Mouse (Mus musculus): Measurements from ENCODE around the gene Adgre4. TPM values are rescaled to one million over a fixed set of nuclear protein-coding genes. Genes with fewer than 3 reads are reported as not detected.
"Not testable (repeated sequence)": the region's sequence is repeated elsewhere in the genome, so short reads cannot be mapped to it uniquely, and the experiment has no call there.

Gene Adgre4
- total RNA-seq (2021): under 1 TPM; 0.20 TPM

- intact Hi-C loops (cut with DNase I): no loop called here
- DNase-seq: no peak
These were observed at the start of gene Adgre4 for GRCm38 (mm10) chr17:55749786-55750185. Adgre4 (plus strand) TSS chr17:55749984.

GRCm38 (mm10) chr17:55702161-55702820, 47.5 kb upstream of the Adgre4 start:
- DNase-seq: peak; percentile 82
- intact Hi-C loops (cut with DNase I): no loop called here

GRCm38 (mm10) chr17:55702865-55703264, 46.9 kb upstream of the Adgre4 start:
- intact Hi-C loops (cut with DNase I): no loop called here
- no peak for DNase-seq

- peak; percentile 99 for DNase-seq
- intact Hi-C loops (cut with DNase I): loop anchor here (10.0 kb wide), 1 partner anchor 163 kb away; the partner anchor contains the start of gene Zfp119a
These were observed 37.6 kb upstream of the Adgre4 start, which contains the start of gene Pot1b for GRCm38 (mm10) chr17:55711984-55712811. Pot1b (minus strand) TSS chr17:55712628.

- intact Hi-C loops (cut with DNase I): no loop called here
- DNase-seq: no peak
These were observed 28.5 kb upstream of the Adgre4 start for GRCm38 (mm10) chr17:55721270-55721669.

- intact Hi-C loops (cut with DNase I): no loop called here
- peak; percentile 8 for DNase-seq
These were observed 27.5 kb upstream of the Adgre4 start for GRCm38 (mm10) chr17:55722250-55722649.

- no peak for DNase-seq
- intact Hi-C loops (cut with DNase I): no loop called here
These were observed 23.6 kb upstream of the Adgre4 start for GRCm38 (mm10) chr17:55726193-55726592.

- intact Hi-C loops (cut with DNase I): no loop called here
- DNase-seq: no peak
These were observed 13.1 kb upstream of the Adgre4 start for GRCm38 (mm10) chr17:55736675-55737074.

- intact Hi-C loops (cut with DNase I): no loop called here
- DNase-seq: no peak
These were observed 1.4 kb downstream of the Adgre4 start for GRCm38 (mm10) chr17:55751170-55751569.

- no peak for DNase-seq
- intact Hi-C loops (cut with DNase I): no loop called here
These were observed 63.9 kb downstream of the Adgre4 start for GRCm38 (mm10) chr17:55813642-55814041.

- no peak for DNase-seq
- intact Hi-C loops (cut with DNase I): no loop called here
These were observed 67.1 kb downstream of the Adgre4 start for GRCm38 (mm10) chr17:55816853-55817252.

GRCm38 (mm10) chr17:55821566-55821965, 71.8 kb downstream of the Adgre4 start:
- intact Hi-C loops (cut with DNase I): no loop called here
- DNase-seq: no peak

GRCm38 (mm10) chr17:55843067-55843466, 93.3 kb downstream of the Adgre4 start:
- no peak for DNase-seq
- intact Hi-C loops (cut with DNase I): no loop called here

- intact Hi-C loops (cut with DNase I): loop anchor here (10.0 kb wide), 1 partner anchor 162 kb away; the partner anchor contains the start of gene Pot1b
- no peak for DNase-seq
These were observed 127.4 kb downstream of the Adgre4 start for GRCm38 (mm10) chr17:55877184-55877583.

- not testable (repeated sequence) for DNase-seq
- intact Hi-C loops (cut with DNase I): loop anchor here (10.0 kb wide), 1 partner anchor 163 kb away; the partner anchor contains the start of gene Pot1b
These were observed 128.5 kb downstream of the Adgre4 start for GRCm38 (mm10) chr17:55878282-55878635.

GRCm38 (mm10) chr17:55878636-55879369, 129.0 kb downstream of the Adgre4 start, which contains the start of gene Zfp119a:
Zfp119a (minus strand) TSS chr17:55878930.
- peak; percentile 76 for DNase-seq
- intact Hi-C loops (cut with DNase I): loop anchor here (10.0 kb wide), 1 partner anchor 164 kb away; the partner anchor contains the start of gene Pot1b

GRCm38 (mm10) chr17:55883631-55884030, 133.8 kb downstream of the Adgre4 start:
- intact Hi-C loops (cut with DNase I): no loop called here
- DNase-seq: peak; percentile 48

GRCm38 (mm10) chr17:55884912-55885311, 135.1 kb downstream of the Adgre4 start:
- DNase-seq: no peak
- intact Hi-C loops (cut with DNase I): no loop called here

GRCm38 (mm10) chr17:55892406-55892955, 142.7 kb downstream of the Adgre4 start:
- DNase-seq: not testable (repeated sequence)

GRCm38 (mm10) chr17:55903087-55903486, 153.3 kb downstream of the Adgre4 start:
- DNase-seq: no peak
- intact Hi-C loops (cut with DNase I): no loop called here

More at GRCm38 (mm10) chr17:55892406-55892955, 142.7 kb downstream of the Adgre4 start:
- intact Hi-C loops (cut with DNase I): not testable (repeated sequence)

All from left cerebral cortex, postnatal 4 days (tissue).